ENCODE assay signal across 8 mouse cellular contexts in the genomic region with DNA sequence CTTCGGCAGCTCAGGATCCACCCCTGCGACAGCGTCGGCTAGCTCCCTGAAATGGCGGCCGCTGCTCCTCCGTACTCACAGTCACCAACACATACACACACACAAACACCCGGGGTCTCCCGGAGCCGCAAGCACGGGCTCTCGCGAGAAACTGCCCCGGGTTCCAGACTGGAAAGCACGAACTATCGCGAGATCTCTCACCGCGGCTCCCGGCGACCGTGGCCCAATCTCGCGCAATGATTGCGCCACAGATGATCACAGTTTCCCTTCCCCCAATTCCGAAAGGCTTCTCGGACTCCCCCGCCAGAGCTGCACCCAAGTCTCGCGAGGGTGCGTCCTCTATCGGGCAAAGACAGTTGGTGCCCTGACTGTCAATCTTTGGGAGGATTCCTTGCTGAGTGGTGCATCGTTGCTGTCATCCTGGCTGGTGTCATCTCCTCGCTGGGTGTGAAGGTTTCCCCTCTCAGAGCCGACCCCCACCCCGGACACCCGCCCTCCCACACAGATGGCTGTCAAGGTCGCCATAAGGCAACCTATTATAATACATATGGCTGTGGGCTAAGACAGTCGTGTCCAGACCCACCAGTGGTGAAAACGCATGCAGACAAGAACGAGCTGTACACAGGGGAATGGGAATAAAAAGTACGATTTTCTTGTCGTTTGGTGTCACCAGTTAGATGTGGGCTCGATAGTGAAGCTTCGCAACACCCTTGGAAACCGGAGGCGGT. TPM values are rescaled to one million over a fixed set of nuclear protein-coding genes. Genes with fewer than 3 reads are reported as not detected.
DNase-seq lines count a peak whose midpoint lies in the region; ATAC-seq lines count a peak whose summit lies in the region.

Gene Rbm39 (minus strand): TSS at position 145 of the 728 bp plus-strand sequence.

- peak within 1 kb of the TSS; percentile 96 for H3K27ac ChIP-seq in heart, embryonic 13.5 days (replicated peaks)
- H3K27ac ChIP-seq in liver, embryonic 12.5 days = peak within 1 kb of the TSS; percentile 99
- peak within 1 kb of the TSS; percentile 92 for H3K27ac ChIP-seq in stomach, embryonic 15.5 days

- H3K36me3 ChIP-seq in heart, embryonic 13.5 days = peaks cover 33% of the 10 kb centered on the region
- peaks cover 36% of the 10 kb centered on the region for H3K36me3 ChIP-seq in liver, embryonic 12.5 days
- peaks cover 5% of the 10 kb centered on the region; the same call in 1 of the 2 replicates for H3K36me3 ChIP-seq in stomach, embryonic 15.5 days

- H3K9me3 ChIP-seq in heart, embryonic 13.5 days = no peaks in the 10 kb centered on the region
- H3K9me3 ChIP-seq in liver, embryonic 12.5 days (replicated peaks) = no peaks in the 10 kb centered on the region
- no peaks in the 10 kb centered on the region for H3K9me3 ChIP-seq in stomach, embryonic 15.5 days

- under 1% methylated on average over 47 of the region's 47 CpGs for WGBS in heart, embryonic 13.5 days
- under 1% methylated on average over 47 of the region's 47 CpGs for WGBS in liver, embryonic 12.5 days (ENCODE audit: insufficient replicate concordance)
- WGBS in stomach, embryonic 15.5 days = under 1% methylated on average over 47 of the region's 47 CpGs

- H3K4me1 ChIP-seq in heart, embryonic 13.5 days = peaks cover 39% of the 10 kb centered on the region
- H3K4me1 ChIP-seq in liver, embryonic 12.5 days = peaks cover 37% of the 10 kb centered on the region
- peaks cover 22% of the 10 kb centered on the region for H3K4me1 ChIP-seq in stomach, embryonic 15.5 days

- peak within 1 kb of the TSS; percentile 100 for H3K4me3 ChIP-seq in heart, embryonic 13.5 days
- H3K4me3 ChIP-seq in liver, embryonic 12.5 days = peak within 1 kb of the TSS; percentile 93
- peak within 1 kb of the TSS; percentile 78 for H3K4me3 ChIP-seq in stomach, embryonic 15.5 days (replicated peaks)

- ATAC-seq in erythroid progenitor cell, adult 5-6 weeks (replicated peaks; ENCODE audit: low FRiP score, poor library complexity, severe bottlenecking) = peak; percentile 90
- peak; percentile 91 for ATAC-seq in heart, embryonic 13.5 days (ENCODE audit: extremely low read depth, insufficient number of reproducible peaks, low FRiP score, low TSS enrichment)
- peak; percentile 94 for ATAC-seq in liver, embryonic 12.5 days
- ATAC-seq in stomach, embryonic 15.5 days (ENCODE audit: insufficient read depth, low FRiP score, low read depth) = peak; percentile 96

- H3K9ac ChIP-seq in heart, embryonic 13.5 days = peak within 1 kb of the TSS; percentile 100
- H3K9ac ChIP-seq in liver, embryonic 12.5 days = peak within 1 kb of the TSS; percentile 100
- peak within 1 kb of the TSS; percentile 99 for H3K9ac ChIP-seq in stomach, embryonic 15.5 days

- no peaks in the 10 kb centered on the region for H3K27me3 ChIP-seq in heart, embryonic 13.5 days (replicated peaks)
- H3K27me3 ChIP-seq in liver, embryonic 12.5 days (replicated peaks) = no peaks in the 10 kb centered on the region
- no peaks in the 10 kb centered on the region for H3K27me3 ChIP-seq in stomach, embryonic 15.5 days (replicated peaks)

- DNase-seq in CD4-positive helper T cell, adult 2 months (ENCODE audit: low read depth, low spot score) = peak; percentile 100
- peak; percentile 99 for DNase-seq in brain, embryonic 18.5 days (ENCODE audit: low read depth, low spot score)
- peak; percentile 100 for DNase-seq in kidney, postnatal 10 days
- peak; percentile 100 for DNase-seq in natural killer cell, adult 2 months (ENCODE audit: low spot score in 2 of 2)

- peak within 1 kb of the TSS; percentile 84 for H3K4me2 ChIP-seq in heart, embryonic 13.5 days
- H3K4me2 ChIP-seq in liver, embryonic 12.5 days = peak within 1 kb of the TSS; percentile 84
- peak within 1 kb of the TSS; percentile 71 for H3K4me2 ChIP-seq in stomach, embryonic 15.5 days

RNA-seq across cellular contexts. Expression of gene Rbm39, which starts in this region (rescaled TPM):
- total RNA-seq in erythroid progenitor cell, adult 5-6 weeks (2015; ENCODE audit: low replicate concordance) = 430 and 594 TPM in 2 replicates
- total RNA-seq in erythroid progenitor cell, adult 5-6 weeks (2017; ENCODE audit: low replicate concordance) = 425 and 602 TPM in 2 replicates
- 360 and 386 TPM in 2 replicates for polyA plus RNA-seq in heart, embryonic 13.5 days (2015; fragmentation: Nextera tagmentation; extraction: Ambion mirVana)
- polyA plus RNA-seq in liver, embryonic 12.5 days (2016; fragmentation: Nextera tagmentation; extraction: Ambion mirVana) = 328 and 329 TPM in 2 replicates
- 585 and 589 TPM in 2 replicates for polyA plus RNA-seq in stomach, embryonic 15.5 days (2015; fragmentation: Nextera tagmentation; extraction: Ambion mirVana)

Comparison
In these comparisons a context has a peak if more than half of its experiments do, and no peak if none do; other contexts are left out.
1. Peak in every context shown above with its lines: DNase-seq, ATAC-seq, H3K4me3 ChIP-seq and H3K27ac ChIP-seq.